Mouse (Mus musculus) embryonic facial prominence, embryonic 14.5 days (tissue): ENCODE measurements around the gene Cbx6. TPM values are rescaled to one million over a fixed set of nuclear protein-coding genes. Genes with fewer than 3 reads are reported as not detected.
A peak's percentile ranks its signal among the peaks of the same experiment; 100 is the strongest.

ENCODE experiments used
- ATAC-seq: fragments of 200-750 bp; cut with Nextera tagmentation; 2 replicates; pipeline ENCODE4 v1.8.0; 2017; ENCODE audit warnings: low read depth, moderate number of reproducible peaks, moderate TSS enrichment
- DNase-seq: peaks from one replicate; pipeline ENCODE4 v3.0.0-alpha.2; 2015; ENCODE audit warnings: low spot score
- H3K27ac ChIP-seq: fragments of 300-500 bp; sonication (generic); replicated peaks from 2 replicates; pipeline ENCODE4 v1.5.1; 2014; ENCODE audit warnings: low read depth, mild to moderate bottlenecking, low read length, moderate library complexity
- H3K27me3 ChIP-seq: fragments of 300-500 bp; sonication (generic); replicated peaks from 2 replicates; pipeline ENCODE4 v1.6.1; 2014; ENCODE audit warnings: low read length; ENCODE audit not compliant: control insufficient read depth, insufficient read depth
- H3K36me3 ChIP-seq: fragments of 300-500 bp; sonication (generic); 2 replicates; pipeline ENCODE4 v1.6.1; 2014; ENCODE audit warnings: low read length, mixed read lengths; ENCODE audit not compliant: control insufficient read depth, insufficient read depth
- H3K4me1 ChIP-seq: fragments of 300-500 bp; sonication (generic); 2 replicates; pipeline ENCODE4 v1.6.1; 2014; ENCODE audit warnings: antibody characterized with exemption, low read length; ENCODE audit not compliant: control insufficient read depth, insufficient read depth
- H3K4me2 ChIP-seq: fragments of 300-500 bp; sonication (generic); 2 replicates; pipeline ENCODE4 v1.6.1; 2014; ENCODE audit warnings: low read depth, mild to moderate bottlenecking, low read length, moderate library complexity, mixed read lengths
- H3K4me3 ChIP-seq: fragments of 300-500 bp; sonication (generic); 2 replicates; pipeline ENCODE4 v1.5.1; 2014; ENCODE audit warnings: low read depth, mild to moderate bottlenecking, low read length
- H3K9ac ChIP-seq: fragments of 300-500 bp; sonication (generic); 2 replicates; pipeline ENCODE4 v1.6.1; 2014; ENCODE audit warnings: low read depth, mild to moderate bottlenecking, low read length, moderate library complexity, mixed read lengths
- H3K9me3 ChIP-seq: fragments of 300-500 bp; sonication (generic); 2 replicates; pipeline ENCODE4 v1.6.1; 2016; ENCODE audit warnings: low read length; ENCODE audit not compliant: control insufficient read depth
- WGBS: fragments of 180-500 bp; shearing (Covaris S2); extraction: QIAGEN DNeasy Blood & Tissue Kit; methylation state at CpG from one replicate; pipeline ENCODE4 v1.1.7; 2014; 5-methylcytosine and 5-hydroxymethylcytosine counted together
- polyA plus RNA-seq: library from polyadenylated mRNA; unstranded; fragments of >200 nt; fragmentation: Nextera tagmentation; extraction: Ambion mirVana; gene quantifications from 2 replicates; pipeline ENCODE4 v1.2.1, GENCODE M21; 2014

Cbx6 gene
- 50.2 and 54.4 TPM in 2 replicates for polyA plus RNA-seq

GRCm38 (mm10) chr15:79834130-79834880 is at the start of gene Cbx6, which contains the start of gene Npcd:
Gene Cbx6 (minus strand): TSS chr15:79834688.
Gene Npcd (minus strand): TSS chr15:79834237.
- Histone ChIP-seq H3K4me2 (peak within 1 kb of the TSS; percentile 85), H3K9me3 (no peaks in the 10 kb centered on the region), H3K36me3 (peaks cover 12% of the 10 kb centered on the region), H3K4me3 (peak within 1 kb of the TSS; percentile 89), H3K27ac (peak within 1 kb of the TSS; percentile 96), H3K4me1 (peaks cover 22% of the 10 kb centered on the region), H3K27me3 (no peaks in the 10 kb centered on the region), H3K9ac (peak within 1 kb of the TSS; percentile 90)
- ATAC-seq (peak; percentile 90), DNase-seq (peak; percentile 98)
- under 1% methylated on average over 32 of the region's 58 CpGs for WGBS

DNA sequence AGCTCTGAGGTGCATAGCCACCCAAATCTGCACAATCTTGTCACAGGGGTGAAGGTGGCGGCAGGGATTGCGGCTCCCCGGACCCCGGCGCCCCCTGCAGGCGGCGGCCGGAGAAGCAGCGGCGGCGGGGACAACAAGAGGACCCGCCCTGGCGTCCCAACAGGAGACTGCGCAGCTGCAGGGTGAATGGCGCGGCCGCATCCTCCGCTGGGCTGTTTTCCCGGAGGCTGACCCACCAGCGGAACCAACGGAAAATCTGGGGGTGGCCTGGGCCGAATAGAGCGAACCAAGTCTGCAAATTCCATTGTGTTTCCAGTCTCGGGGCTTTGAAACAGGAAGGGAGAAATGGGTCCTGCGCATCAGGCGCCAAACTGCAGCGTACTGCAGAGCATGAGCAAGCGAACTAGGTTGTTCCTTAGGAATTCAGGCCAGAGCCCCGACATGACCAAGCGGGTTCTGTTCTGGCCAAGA is 48.9 kb upstream of the Cbx6 start:
- H3K9ac ChIP-seq: peak overlapping the region; percentile 66
- H3K4me2 ChIP-seq: peak overlapping the region; percentile 67
- no peaks in the 10 kb centered on the region for H3K9me3 ChIP-seq
- under 1% methylated on average over 26 of the region's 30 CpGs for WGBS
- ATAC-seq (peak; percentile 91), DNase-seq (peak; percentile 94)
- H3K27me3 ChIP-seq: no peaks in the 10 kb centered on the region
- H3K27ac ChIP-seq: peak overlapping the region; percentile 83
- peak overlapping the region; percentile 51 for H3K4me3 ChIP-seq
- no peaks in the 10 kb centered on the region for H3K36me3 ChIP-seq
- peaks cover 13% of the 10 kb centered on the region for H3K4me1 ChIP-seq

DNA sequence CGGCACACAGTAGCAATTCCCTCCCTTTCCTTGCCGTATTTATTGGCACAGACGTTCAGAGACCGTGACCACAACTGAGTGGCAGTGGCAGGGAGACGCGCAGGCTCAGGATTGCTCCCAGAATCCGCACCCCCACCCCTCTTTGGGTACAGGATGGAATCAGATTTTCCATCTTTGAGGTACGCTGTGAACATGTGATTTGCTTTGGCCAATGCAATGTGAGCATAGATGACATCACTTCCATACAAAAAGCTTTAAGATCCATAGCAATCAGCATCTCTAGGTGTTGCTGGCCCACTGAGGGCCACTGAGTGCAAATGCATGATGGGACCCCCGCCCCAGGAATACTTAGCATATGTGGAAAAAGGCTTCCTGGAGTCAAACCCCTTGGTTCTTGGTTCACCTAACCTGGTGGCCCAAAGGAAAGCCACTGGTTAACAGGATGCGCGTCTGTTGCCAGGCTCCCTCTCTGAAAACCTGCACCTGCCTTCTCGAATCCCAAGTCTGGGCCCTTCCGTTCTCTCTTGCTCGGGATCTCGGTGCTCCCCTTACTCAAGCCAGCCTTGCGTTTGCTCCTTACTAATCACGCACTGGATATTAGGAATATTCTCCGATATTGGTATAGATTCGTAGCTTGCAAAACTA is 48.3 kb upstream of the Cbx6 start:
- Histone ChIP-seq H3K27me3 (no peaks in the 10 kb centered on the region), H3K4me3 (peak overlapping the region; percentile 51), H3K9me3 (no peaks in the 10 kb centered on the region), H3K36me3 (no peaks in the 10 kb centered on the region), H3K27ac (peak overlapping the region; percentile 19; the same call in 1 of the 2 replicates), H3K4me2 (peak overlapping the region; percentile 67), H3K4me1 (peaks cover 13% of the 10 kb centered on the region), H3K9ac (peak overlapping the region; percentile 51)
- peak; percentile 42 for DNase-seq
- WGBS: 22% methylated on average over 19 of the region's 19 CpGs
- peak; percentile 3; the same call in 1 of the 2 replicates for ATAC-seq

- Histone ChIP-seq H3K27ac (no peak overlapping the region), H3K36me3 (no peaks in the 10 kb centered on the region), H3K27me3 (no peaks in the 10 kb centered on the region), H3K4me2 (no peak overlapping the region), H3K9me3 (no peaks in the 10 kb centered on the region), H3K4me3 (no peak overlapping the region), H3K9ac (no peak overlapping the region), H3K4me1 (peaks cover 13% of the 10 kb centered on the region)
- no peak for ATAC-seq
- 68% methylated on average over 3 of the region's 3 CpGs for WGBS
- no peak for DNase-seq
Observed at GRCm38 (mm10) chr15:79880477-79880876, 46.0 kb upstream of the Cbx6 start.

- Histone ChIP-seq H3K27me3 (no peaks in the 10 kb centered on the region), H3K9me3 (no peaks in the 10 kb centered on the region), H3K4me2 (peak overlapping the region; percentile 35; the same call in 1 of the 2 replicates), H3K4me3 (no peak overlapping the region), H3K4me1 (peaks cover 13% of the 10 kb centered on the region), H3K27ac (peak overlapping the region; percentile 90), H3K36me3 (no peaks in the 10 kb centered on the region), H3K9ac (peak overlapping the region; percentile 37; the same call in 1 of the 2 replicates)
- peak; percentile 95 for DNase-seq
- peak; percentile 68 for ATAC-seq
- 28% methylated on average over 13 of the region's 13 CpGs for WGBS
Observed at GRCm38 (mm10) chr15:79879319-79879718, 44.8 kb upstream of the Cbx6 start.

GRCm38 (mm10) chr15:79878725-79879136 is 44.2 kb upstream of the Cbx6 start:
- Histone ChIP-seq H3K4me3 (no peak overlapping the region), H3K4me1 (peaks cover 13% of the 10 kb centered on the region), H3K9ac (peak overlapping the region; percentile 37; the same call in 1 of the 2 replicates), H3K4me2 (peak overlapping the region; percentile 35; the same call in 1 of the 2 replicates), H3K27me3 (no peaks in the 10 kb centered on the region), H3K27ac (peak overlapping the region; percentile 90), H3K9me3 (no peaks in the 10 kb centered on the region), H3K36me3 (no peaks in the 10 kb centered on the region)
- DNase-seq: peak; percentile 75
- ATAC-seq: peak; percentile 3; the same call in 1 of the 2 replicates
- WGBS: 58% methylated on average over 6 of the region's 6 CpGs

DNA sequence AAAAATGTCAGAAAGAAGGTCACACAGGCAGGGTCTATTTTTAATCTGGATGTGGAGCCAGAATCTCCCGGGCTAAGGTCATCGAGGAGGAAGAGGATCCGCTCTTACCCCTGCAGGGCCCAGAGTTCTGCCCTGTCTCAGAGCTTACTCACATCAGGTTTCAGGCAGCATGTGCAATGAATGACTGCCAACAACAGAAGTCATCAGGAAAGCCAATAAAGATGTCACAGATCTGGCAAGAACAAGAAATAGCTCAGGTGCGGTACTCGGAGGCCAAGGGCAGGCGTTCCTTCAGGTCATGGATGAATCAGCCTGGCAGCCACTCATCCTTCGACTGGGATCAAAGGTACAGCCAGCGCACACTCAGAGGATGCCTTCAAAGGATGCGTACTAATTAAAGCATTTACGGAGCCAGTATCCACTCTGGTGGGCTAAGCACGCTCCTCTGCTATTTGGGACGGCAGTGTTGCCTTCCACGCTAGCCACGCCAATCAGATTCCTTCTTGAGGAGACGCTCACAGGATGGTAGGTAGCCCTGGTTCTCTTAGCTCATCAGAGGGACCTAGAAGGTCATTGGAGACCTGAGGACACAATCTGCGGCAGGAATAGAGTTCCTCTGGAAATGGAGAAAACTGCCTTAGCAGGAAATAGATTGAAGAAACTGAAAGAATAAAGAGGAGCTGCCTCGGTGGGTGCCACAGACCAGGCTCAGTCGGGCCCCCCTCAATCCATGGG is 40.9 kb upstream of the Cbx6 start:
- 87% methylated on average over 18 of the region's 18 CpGs for WGBS
- Histone ChIP-seq H3K27ac (no peak overlapping the region), H3K4me2 (no peak overlapping the region), H3K9me3 (no peaks in the 10 kb centered on the region), H3K27me3 (no peaks in the 10 kb centered on the region), H3K36me3 (no peaks in the 10 kb centered on the region), H3K4me1 (peaks cover 9% of the 10 kb centered on the region), H3K9ac (no peak overlapping the region), H3K4me3 (no peak overlapping the region)
- no peak for ATAC-seq
- DNase-seq: no peak

DNA sequence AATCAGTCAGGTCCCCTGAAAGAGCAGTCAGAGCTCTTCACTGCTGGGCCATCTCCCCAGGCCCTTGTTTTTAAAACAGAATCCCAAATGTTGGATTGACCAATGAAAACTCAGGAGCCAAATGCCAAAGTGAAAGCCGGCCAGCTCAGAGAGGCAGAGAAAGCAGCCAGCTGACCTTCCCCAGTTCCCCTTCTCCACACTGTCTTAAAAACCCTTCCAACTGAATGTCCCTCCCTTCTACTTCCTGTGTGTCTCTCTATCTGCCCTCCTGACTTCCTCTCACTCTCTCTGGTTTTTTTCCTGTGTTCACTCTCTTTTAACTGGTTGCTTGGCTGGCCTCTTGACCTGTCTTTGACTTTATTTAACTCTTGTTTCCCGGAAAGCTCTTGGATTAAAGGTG is 39.5 kb upstream of the Cbx6 start:
- H3K4me3 ChIP-seq: no peak overlapping the region
- ATAC-seq (no peak), DNase-seq (no peak)
- peaks cover 3% of the 10 kb centered on the region for H3K4me1 ChIP-seq
- no peaks in the 10 kb centered on the region for H3K36me3 ChIP-seq
- H3K9me3 ChIP-seq: 0 out of 2 replicates have a peak, but pooled peaks cover 3% of the 10 kb centered on the region
- WGBS: 62% methylated on average over 2 of the region's 2 CpGs
- no peak overlapping the region for H3K4me2 ChIP-seq
- no peaks in the 10 kb centered on the region for H3K27me3 ChIP-seq
- H3K9ac ChIP-seq: no peak overlapping the region
- H3K27ac ChIP-seq: no peak overlapping the region
